Mouse (Mus musculus): ENCODE results near the gene Rsbn1l.

Rsbn1l gene

GRCm38 (mm10) chr5:20905437-20905836 is 50.8 kb downstream of the Rsbn1l start:
- DNase-seq (ENCODE audit: low read depth in 1 of 2, low spot score in 2 of 2): no peak

DNA sequence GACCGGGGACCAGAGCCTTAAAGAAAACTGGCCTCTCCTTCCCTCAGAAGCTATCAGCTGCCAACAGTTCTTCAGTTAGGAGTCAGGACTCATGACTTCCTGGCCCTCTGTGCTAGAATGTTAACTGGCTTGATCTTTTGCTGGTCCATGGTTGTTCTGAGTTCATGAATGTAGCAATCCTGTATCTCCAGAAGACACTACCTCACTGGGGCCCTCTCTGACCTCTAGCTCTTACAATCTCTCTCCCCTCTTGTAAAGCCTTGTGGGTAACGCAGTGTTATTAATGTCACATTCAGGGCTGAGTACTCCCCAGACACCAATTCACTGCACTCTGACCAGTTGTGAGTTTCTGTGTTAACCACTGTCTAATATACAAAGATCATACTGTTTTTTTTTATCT is 51.6 kb downstream of the Rsbn1l start:
- DNase-seq (ENCODE audit: low read depth in 1 of 2, low spot score in 2 of 2): no peak

GRCm38 (mm10) chr5:20897446-20898167 is 58.6 kb downstream of the Rsbn1l start:
- DNase-seq (ENCODE audit: low read depth in 1 of 2, low spot score in 2 of 2): no peak

DNA sequence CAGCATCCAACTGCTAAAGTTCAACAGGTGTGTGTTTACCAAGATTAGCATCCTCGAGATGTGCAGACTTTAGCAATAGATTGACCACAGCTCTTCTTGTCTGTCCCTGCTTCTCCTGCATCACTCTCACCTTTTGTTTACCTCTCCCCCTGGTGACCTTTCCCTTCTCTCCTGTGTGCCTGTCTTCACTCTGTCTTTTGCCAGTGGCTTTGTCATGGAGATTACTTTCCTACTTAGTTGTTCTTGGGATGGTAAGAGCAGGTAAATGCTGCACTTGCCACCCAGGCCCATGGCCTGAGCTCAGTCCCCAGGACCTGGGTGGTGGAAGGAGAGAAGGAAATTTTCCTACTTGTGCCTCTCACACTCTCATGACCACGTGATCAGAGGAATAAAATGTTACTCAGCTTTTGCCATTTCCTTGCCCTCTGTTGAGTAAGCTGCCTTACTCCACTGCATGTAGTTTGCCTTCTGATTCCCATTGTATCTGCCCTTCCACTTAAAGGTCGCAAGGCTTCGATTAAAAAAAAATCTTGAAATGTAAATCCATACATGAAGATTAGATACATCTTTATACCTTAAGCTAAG is 72.1 kb downstream of the Rsbn1l start:
- DNase-seq (ENCODE audit: low read depth in 1 of 2, low spot score in 2 of 2): no peak

GRCm38 (mm10) chr5:20881915-20882800 is 74.0 kb downstream of the Rsbn1l start, which contains the start of the genes Phtf2 and Tmem60:
TSS of gene Phtf2 (minus strand) at chr5:20882124.
TSS of gene Tmem60 (plus strand) at chr5:20882191.
- DNase-seq (ENCODE audit: low read depth in 1 of 2, low spot score in 2 of 2): peak; percentile 95 to 98

GRCm38 (mm10) chr5:20880797-20881775 is 75.1 kb downstream of the Rsbn1l start:
- no peak for DNase-seq (ENCODE audit: low read depth in 1 of 2, low spot score in 2 of 2)

- DNase-seq (ENCODE audit: low read depth in 1 of 2, low spot score in 2 of 2): no peak
Observed at GRCm38 (mm10) chr5:20880386-20880785, 75.8 kb downstream of the Rsbn1l start.

- no peak for DNase-seq (ENCODE audit: low read depth in 1 of 2, low spot score in 2 of 2)
Observed at GRCm38 (mm10) chr5:20876934-20877426, 79.2 kb downstream of the Rsbn1l start.

- no peak for DNase-seq (ENCODE audit: low read depth in 1 of 2, low spot score in 2 of 2)
Observed at GRCm38 (mm10) chr5:20873146-20873545, 83.1 kb downstream of the Rsbn1l start.

GRCm38 (mm10) chr5:20865193-20865755 is 90.9 kb downstream of the Rsbn1l start:
- no peak for DNase-seq (ENCODE audit: low read depth in 1 of 2, low spot score in 2 of 2)

- no peak for DNase-seq (ENCODE audit: low read depth in 1 of 2, low spot score in 2 of 2)
Observed at GRCm38 (mm10) chr5:20864216-20864969, 91.8 kb downstream of the Rsbn1l start.

DNA sequence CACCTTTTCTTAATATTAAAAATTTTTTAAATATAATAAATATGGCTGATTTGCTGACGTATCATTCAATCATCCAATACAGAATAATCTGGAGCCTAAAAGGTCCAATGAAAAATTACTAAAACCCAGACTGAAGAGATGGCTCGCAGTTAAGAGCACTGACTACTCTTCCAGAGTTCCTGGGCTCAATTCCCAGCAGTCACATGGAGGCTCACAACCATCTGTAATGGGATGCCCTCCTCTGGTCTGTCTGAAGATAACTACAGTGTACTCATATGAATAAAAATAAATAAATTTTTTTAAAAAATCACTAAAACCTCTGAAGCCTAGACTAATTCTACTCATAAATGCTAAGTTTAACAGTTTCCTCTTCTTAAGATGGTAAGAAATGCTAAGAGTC is 94.3 kb downstream of the Rsbn1l start:
- no peak for DNase-seq (ENCODE audit: low read depth in 1 of 2, low spot score in 2 of 2)

DNA sequence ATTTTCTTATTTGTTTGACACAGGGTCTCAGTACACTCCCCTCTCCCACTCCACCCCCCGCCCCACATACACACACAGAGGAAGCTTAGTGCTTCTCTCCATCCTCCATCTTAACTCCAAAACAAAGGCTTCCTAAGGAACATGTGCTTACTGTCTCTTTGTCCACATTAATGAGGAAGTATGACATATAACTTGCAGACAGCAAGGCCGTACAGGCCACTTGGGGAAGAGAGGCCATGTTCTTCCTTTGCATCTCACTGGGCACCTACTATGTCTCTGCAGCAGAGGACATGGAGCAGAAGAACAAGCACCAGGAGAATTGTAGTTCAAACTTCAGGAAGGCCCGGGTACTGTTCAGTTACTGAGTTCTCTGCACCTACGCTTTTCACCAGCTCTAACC is 95.6 kb downstream of the Rsbn1l start:
- DNase-seq (ENCODE audit: low read depth in 1 of 2, low spot score in 2 of 2): no peak

GRCm38 (mm10) chr5:20858404-20858803 is 97.8 kb downstream of the Rsbn1l start:
- no peak for DNase-seq (ENCODE audit: low read depth in 1 of 2, low spot score in 2 of 2)

- no peak for DNase-seq (ENCODE audit: low read depth in 1 of 2, low spot score in 2 of 2)
Observed at GRCm38 (mm10) chr5:20855066-20855465, 101.1 kb downstream of the Rsbn1l start.

DNA sequence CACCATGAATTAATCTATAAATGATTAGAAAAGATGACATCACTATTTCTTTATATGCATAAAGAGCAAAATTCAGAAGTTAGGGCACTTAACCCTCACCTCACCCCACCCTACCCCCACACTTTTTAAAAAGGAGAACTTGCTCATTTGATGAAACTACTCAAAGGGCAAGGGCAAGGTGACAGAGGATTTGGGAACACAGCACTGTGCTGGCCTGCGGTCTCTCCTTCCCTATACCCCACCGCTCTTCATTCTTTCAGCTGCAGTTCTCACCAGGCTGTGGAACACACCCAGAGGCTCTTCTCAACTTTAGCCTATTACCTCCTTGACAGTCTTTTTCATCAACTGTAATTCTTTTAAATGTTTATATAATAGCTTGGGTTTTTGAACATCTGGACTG is 109.2 kb downstream of the Rsbn1l start:
- DNase-seq (ENCODE audit: low read depth in 1 of 2, low spot score in 2 of 2): no peak

DNA sequence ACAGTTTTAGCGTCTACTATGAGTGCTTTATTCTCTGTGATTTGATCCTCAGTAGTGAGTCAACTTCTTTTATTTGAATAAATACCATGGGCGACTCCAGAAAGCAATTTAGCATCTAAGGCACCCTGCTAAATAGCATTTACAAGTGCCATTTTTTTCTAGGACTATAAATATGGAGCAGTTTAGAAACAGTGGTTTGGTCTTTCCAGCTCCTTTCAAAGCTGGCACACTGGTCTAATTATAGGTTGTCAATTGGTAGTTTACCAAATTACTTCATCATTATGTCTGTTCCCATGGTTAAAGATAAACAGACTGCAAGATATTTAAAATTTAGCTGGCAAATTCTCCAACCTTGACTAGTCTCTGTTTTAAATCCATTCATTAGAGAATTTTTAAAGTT is 112.4 kb downstream of the Rsbn1l start:
- DNase-seq (ENCODE audit: low read depth in 1 of 2, low spot score in 2 of 2): no peak

DNA sequence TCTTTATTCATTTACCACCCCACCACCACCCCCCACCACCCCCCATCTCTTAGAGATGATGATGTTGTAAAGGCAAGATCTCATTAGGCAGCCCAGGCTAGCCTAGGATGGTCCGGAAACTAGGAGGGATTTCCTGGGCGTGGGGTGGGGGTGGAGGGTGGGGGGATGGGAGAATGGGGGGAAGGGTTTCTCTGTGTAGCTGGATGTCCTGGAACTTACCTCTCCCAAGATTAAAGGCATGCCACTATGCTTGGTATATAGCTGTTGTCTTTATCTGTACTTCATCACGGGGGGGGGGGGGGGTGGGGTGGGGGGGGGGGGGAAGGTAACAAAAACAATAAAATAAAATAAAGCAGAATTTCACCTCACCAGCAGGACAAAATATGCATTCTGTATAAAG is 112.8 kb downstream of the Rsbn1l start:
- DNase-seq (ENCODE audit: low read depth in 1 of 2, low spot score in 2 of 2): no peak

All from monocyte, adult 2 months (primary cell).